25 mouse cellular contexts compared by ENCODE assay signal in the genomic region with DNA sequence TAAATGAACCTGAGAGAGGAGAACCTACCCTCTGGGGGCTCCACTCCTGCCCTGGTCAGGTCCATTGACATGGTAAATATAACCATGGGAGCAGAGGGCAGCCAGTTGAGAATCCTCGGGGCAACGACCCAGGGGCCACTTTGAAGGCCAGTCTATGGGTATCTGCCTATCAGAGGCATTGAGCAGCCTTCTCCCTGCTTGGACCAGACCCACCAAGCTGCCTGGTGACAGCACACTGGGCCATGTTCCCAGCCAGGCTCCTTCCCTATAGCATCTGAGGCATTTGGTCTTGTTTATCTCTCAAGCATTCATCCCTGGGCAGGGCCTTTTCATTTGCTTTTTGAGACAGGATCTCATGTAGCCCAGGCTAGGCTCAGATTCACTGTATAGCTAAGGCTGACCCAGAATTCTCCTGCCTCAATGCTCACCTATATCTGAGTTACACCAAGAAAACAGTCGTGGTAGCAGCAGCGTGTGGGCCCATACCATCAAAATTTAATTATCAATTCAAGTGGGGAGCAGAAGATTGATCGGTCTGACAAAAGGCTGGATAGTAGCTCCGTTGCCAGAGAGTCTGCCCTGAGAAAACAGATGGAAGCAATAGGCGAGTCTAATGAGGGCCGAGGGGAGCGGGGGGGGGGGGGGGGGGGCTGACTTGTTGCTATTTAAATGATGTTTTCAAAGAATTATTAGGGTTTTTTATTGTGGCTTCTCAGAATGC.
DNase-seq lines count a peak whose midpoint lies in the region; ATAC-seq and TF ChIP-seq lines count a peak whose summit lies in the region.
"Had no signal": no experiment of that assay in that cellular context is flagged by ENCODE, and none has a peak within 500 bp of the region (broad histone marks: within the 10 kb centered on the region; RNA-seq: fewer than 3 reads in every experiment).

No protein-coding gene starts in this region.

- no peaks in the 10 kb centered on the region for H3K4me1 ChIP-seq in liver, postnatal 0 days (ENCODE audit: insufficient read depth)
- H3K4me1 ChIP-seq in hindbrain, embryonic 12.5 days = peaks cover 4% of the 10 kb centered on the region
- peaks cover 14% of the 10 kb centered on the region; the same call in 1 of the 2 replicates for H3K4me1 ChIP-seq in neural tube, embryonic 13.5 days (replicated peaks)
- no peaks in the 10 kb centered on the region for H3K4me1 ChIP-seq in cerebellum, adult 2 months (ENCODE audit: control insufficient read depth, insufficient read depth, low read length)
- H3K4me1 ChIP-seq: heart, embryonic 10.5 days; intestine, embryonic 15.5 days had no signal

- TF ChIP-seq CTCF in liver, postnatal 0 days (IDR thresholded peaks at IDR 0.05; ENCODE audit: low read depth) = no peak
- TF ChIP-seq CTCF in cerebellum, adult 2 months (IDR thresholded peaks at IDR 0.05; ENCODE audit: borderline replicate concordance, insufficient read depth, low read depth, low read length) = no peak

- peak overlapping the region; percentile 55 for H3K27ac ChIP-seq in liver, postnatal 0 days (ENCODE audit: low read depth)
- H3K27ac ChIP-seq in hindbrain, embryonic 12.5 days = no peak overlapping the region
- H3K27ac ChIP-seq in neural tube, embryonic 13.5 days (replicated peaks) = no peak overlapping the region
- no peak overlapping the region for H3K27ac ChIP-seq in cerebellum, adult 2 months (ENCODE audit: insufficient read depth, low read length)
- H3K27ac ChIP-seq: embryonic facial prominence, embryonic 15.5 days; heart, embryonic 10.5 days; intestine, embryonic 15.5 days; layer of hippocampus, adult 2 months had no signal

- H3K36me3 ChIP-seq in liver, postnatal 0 days (replicated peaks; ENCODE audit: insufficient read depth, low read length) = no peaks in the 10 kb centered on the region
- H3K36me3 ChIP-seq in hindbrain, embryonic 12.5 days = no peaks in the 10 kb centered on the region
- no peaks in the 10 kb centered on the region for H3K36me3 ChIP-seq in neural tube, embryonic 13.5 days
- H3K36me3 ChIP-seq: embryonic facial prominence, embryonic 15.5 days; heart, embryonic 10.5 days; intestine, embryonic 15.5 days had no signal

- peak; percentile 90 for ATAC-seq in liver, postnatal 0 days
- peak; percentile 69 for ATAC-seq in hindbrain, embryonic 12.5 days (ENCODE audit: low FRiP score)
- ATAC-seq in neural tube, embryonic 13.5 days (ENCODE audit: low read depth) = peak; percentile 73
- ATAC-seq: intestine, embryonic 15.5 days had no signal

- 69% methylated on average over 9 of the region's 9 CpGs for WGBS in liver, postnatal 0 days (ENCODE audit: insufficient replicate concordance)
- 38% methylated on average over 8 of the region's 9 CpGs for WGBS in hindbrain, embryonic 12.5 days
- 34% methylated on average over 9 of the region's 9 CpGs for WGBS in neural tube, embryonic 13.5 days
- WGBS in cerebellum, adult 2 months = 19% methylated on average over 9 of the region's 9 CpGs

- no peak overlapping the region for H3K9ac ChIP-seq in liver, postnatal 0 days (replicated peaks)
- no peak overlapping the region for H3K9ac ChIP-seq in hindbrain, embryonic 12.5 days
- H3K9ac ChIP-seq in neural tube, embryonic 13.5 days = no peak overlapping the region
- H3K9ac ChIP-seq: embryonic facial prominence, embryonic 15.5 days; intestine, embryonic 15.5 days had no signal

- peak; percentile 5 for DNase-seq in adrenal gland, adult 2 months
- no peak for DNase-seq in adrenal gland, postnatal 25 days
- DNase-seq in liver, postnatal 0 days = peak; percentile 38
- no peak for DNase-seq in liver
- DNase-seq in cerebellum, adult 2 months = no peak
- no peak for DNase-seq in T-cell, adult 2 months (ENCODE audit: low spot score)
- DNase-seq: adrenal gland, postnatal 14 days; cerebellum, adult 9-11 months; gastrocnemius, postnatal 10 days; heart, postnatal 4 days; kidney, adult 8-10 months; kidney, postnatal 25 days; left cerebral cortex, postnatal 4 days; lung, adult 2 months; lung, postnatal 14 days; thymus, adult 18-20 months; thymus, postnatal 36 days had no signal

- H3K4me2 ChIP-seq in liver, postnatal 0 days (ENCODE audit: low read depth, low read length) = no peak overlapping the region
- no peak overlapping the region for H3K4me2 ChIP-seq in hindbrain, embryonic 12.5 days (replicated peaks)
- no peak overlapping the region for H3K4me2 ChIP-seq in neural tube, embryonic 13.5 days
- H3K4me2 ChIP-seq: embryonic facial prominence, embryonic 15.5 days; intestine, embryonic 15.5 days; liver, embryonic 11.5 days; midbrain, embryonic 11.5 days had no signal

- 0 out of 2 replicates have a peak, but pooled peaks cover 2% of the 10 kb centered on the region for H3K9me3 ChIP-seq in liver, postnatal 0 days (ENCODE audit: low read length)
- 0 out of 2 replicates have a peak, but pooled peaks cover 4% of the 10 kb centered on the region for H3K9me3 ChIP-seq in hindbrain, embryonic 12.5 days (replicated peaks)
- no peaks in the 10 kb centered on the region for H3K9me3 ChIP-seq in neural tube, embryonic 13.5 days
- H3K9me3 ChIP-seq: embryonic facial prominence, embryonic 15.5 days; heart, embryonic 10.5 days had no signal

- peak; percentile 27; the same call in 1 of the 2 replicates for TF ChIP-seq EP300 in liver, postnatal 0 days (IDR thresholded peaks at IDR 0.05; ENCODE audit: low read depth)

- no peak overlapping the region for H3K4me3 ChIP-seq in liver, postnatal 0 days (ENCODE audit: low read depth, low read length)
- H3K4me3 ChIP-seq in hindbrain, embryonic 12.5 days = no peak overlapping the region
- no peak overlapping the region for H3K4me3 ChIP-seq in neural tube, embryonic 13.5 days
- H3K4me3 ChIP-seq in cerebellum, adult 2 months (replicated peaks; ENCODE audit: insufficient read depth, low read depth, low read length) = no peak overlapping the region
- H3K4me3 ChIP-seq: embryonic facial prominence, embryonic 15.5 days; heart, embryonic 10.5 days; intestine, embryonic 15.5 days; layer of hippocampus, adult 2 months had no signal

- H3K27me3 ChIP-seq in liver, postnatal 0 days (ENCODE audit: insufficient read depth, low read length) = no peaks in the 10 kb centered on the region
- 0 out of 2 replicates have a peak, but pooled peaks cover 5% of the 10 kb centered on the region for H3K27me3 ChIP-seq in hindbrain, embryonic 12.5 days
- H3K27me3 ChIP-seq in neural tube, embryonic 13.5 days = no peaks in the 10 kb centered on the region
- no peaks in the 10 kb centered on the region for H3K27me3 ChIP-seq in cerebellum, adult 2 months (ENCODE audit: control insufficient read depth, insufficient read depth, low read length)
- H3K27me3 ChIP-seq: embryonic facial prominence, embryonic 15.5 days; intestine, embryonic 15.5 days had no signal

- no peak for TF ChIP-seq POLR2A in cerebellum, adult 2 months (IDR thresholded peaks at IDR 0.05; ENCODE audit: borderline replicate concordance, insufficient read depth, low read length)

Comparison
In these comparisons a context has a peak if more than half of its experiments do, and no peak if none do; other contexts are left out.
1. DNase-seq: peak in adrenal gland, adult 2 months (single experiment) and liver, postnatal 0 days (single experiment); none in adrenal gland, postnatal 25 days (single experiment), liver (single experiment), cerebellum, adult 2 months (0 of 2) and T-cell, adult 2 months (single experiment).
2. Peak in every context shown above with its lines, with median percentiles within 50 percentile points of each other: ATAC-seq.